Mouse (Mus musculus) thymus, adult 2 months (tissue): ENCODE data around the gene Psmd4.
"Not testable (repeated sequence)": the region's sequence is repeated elsewhere in the genome, so short reads cannot be mapped to it uniquely, and the experiment has no call there.

Experiments used
- CTCF ChIP-seq: fragments of 200-500 bp; IDR thresholded peaks from 2 replicates; pipeline ENCODE4 v1.5.1; 2012; ENCODE audit warnings: mild to moderate bottlenecking, control low read depth, low read length, moderate library complexity, borderline replicate concordance; ENCODE audit not compliant: control insufficient read depth, poor library complexity, insufficient read depth; ENCODE audit errors: extremely low read depth
- POLR2A ChIP-seq: fragments of 200-500 bp; IDR thresholded peaks from 2 replicates; pipeline ENCODE4 v1.6.1; 2012; ENCODE audit warnings: mild to moderate bottlenecking, low read length, control low read depth, moderate library complexity; ENCODE audit not compliant: control insufficient read depth, poor library complexity, insufficient read depth; ENCODE audit errors: extremely low read depth

- not testable (repeated sequence) for TF ChIP-seq POLR2A, CTCF
Measured at GRCm38 (mm10) chr3:95020956-95021355, 21.5 kb downstream of the Psmd4 start.
